Mouse (Mus musculus) embryonic stem cell, embryonic (primary cell): ENCODE data around the gene Sema4c.

Experiments
- CTCF ChIA-PET, 4 experiments: fragments of 300-600 bp in 2 of 4; fragments of 350-600 bp in 2 of 4; sonication (Branson Sonifier 250); formaldehyde crosslinking; loops; one replicate each; lab custom pipeline; 2022; ENCODE audit warnings: inconsistent platforms in 2 of 4; lab: Charles Lee
- POLR2A ChIA-PET, 4 experiments: fragments of 300-600 bp in 2 of 4; fragments of 350-600 bp in 2 of 4; sonication (Branson Sonifier 250); formaldehyde crosslinking; loops; one replicate each; lab custom pipeline; 2022; ENCODE audit warnings: antibody characterized with exemption in 4 of 4, inconsistent platforms in 1 of 4; lab: Charles Lee

Sema4c gene

GRCm38 (mm10) chr1:36569694-36570276, 11.6 kb upstream of the Sema4c start:
- ChIA-PET CTCF (interaction anchor here in 2 of 4 experiments (0.6 to 3.7 kb wide), 9 partner anchors 10 to 114 kb away, joined by 3 to 28 read pairs (median 4); partner anchors contain the start of genes Ankrd39 (in 2 of the 2) and Sema4c (in 1 of the 2)), POLR2A (interaction anchor here (0.6 to 7.3 kb wide), 19 partner anchors 8 to 111 kb away, joined by 3 to 57 read pairs (median 5); partner anchors contain the start of genes Sema4c (in 2 of the 4) and Ankrd39 (in 1 of the 4))

- ChIA-PET CTCF (interaction anchor here in 3 of 4 experiments (0.5 to 3.7 kb wide), 10 partner anchors 10 to 175 kb away, joined by 3 to 28 read pairs (median 4); partner anchors contain the start of genes Ankrd39 (in 2 of the 3) and Sema4c (in 1 of the 3)), POLR2A (interaction anchor here (0.6 to 7.3 kb wide), 23 partner anchors 8 to 1296 kb away, joined by 3 to 57 read pairs (median 4); partner anchors contain the start of genes Sema4c (in 3 of the 4) and Ankrd39 (in 1 of the 4))
Observed at GRCm38 (mm10) chr1:36568776-36569175, 10.6 kb upstream of the Sema4c start.

GRCm38 (mm10) chr1:36567818-36568603, 9.9 kb upstream of the Sema4c start:
- ChIA-PET POLR2A (interaction anchor here (0.6 to 7.3 kb wide), 23 partner anchors 9 to 1296 kb away, joined by 3 to 57 read pairs (median 4); partner anchors contain the start of genes Sema4c (in 3 of the 4) and Ankrd39 (in 1 of the 4)), CTCF (interaction anchor here in 3 of 4 experiments (0.5 to 3.7 kb wide), 9 partner anchors 9 to 175 kb away, joined by 3 to 28 read pairs (median 5); partner anchors contain the start of genes Ankrd39 (in 3 of the 3) and Sema4c (in 1 of the 3))

GRCm38 (mm10) chr1:36566425-36566824, 8.3 kb upstream of the Sema4c start:
- ChIA-PET CTCF (interaction anchor here (0.7 to 3.7 kb wide), 7 partner anchors 9 to 686 kb away, joined by 3 to 18 read pairs (median 3); partner anchors contain the start of genes Ankrd39 (in 1 of the 4) and Sema4c (in 1 of the 4)), POLR2A (interaction anchor here in 2 of 4 experiments (0.7 to 7.3 kb wide), 9 partner anchors 8 to 49 kb away, joined by 3 to 57 read pairs (median 3); partner anchors contain the start of genes Sema4c (in 2 of the 2) and Ankrd39 (in 1 of the 2))

GRCm38 (mm10) chr1:36564101-36564500, 6.0 kb upstream of the Sema4c start:
- ChIA-PET CTCF (interaction anchor here in 2 of 4 experiments (0.9 to 1.6 kb wide), 2 partner anchors 17 kb away, joined by 4 read pairs; partner anchors contain the start of gene Ankrd39 (in 2 of the 2)), POLR2A (interaction anchor here in 1 of 4 experiments (1.2 to 1.5 kb wide), 2 partner anchors 16 to 31 kb away, joined by 3 to 4 read pairs; no protein-coding TSS in a partner anchor)

GRCm38 (mm10) chr1:36563632-36564031, 5.5 kb upstream of the Sema4c start:
- POLR2A ChIA-PET, result interaction anchor here in 2 of 4 experiments (0.8 to 1.5 kb wide), 4 partner anchors 10 to 32 kb away, joined by 3 to 4 read pairs (median 4); partner anchors contain the start of gene Ankrd39 (in 1 of the 2)
- CTCF ChIA-PET, result interaction anchor here in 2 of 4 experiments (0.9 to 2.8 kb wide), 3 partner anchors 16 to 17 kb away, joined by 4 to 8 read pairs (median 4); partner anchors contain the start of gene Ankrd39 (in 2 of the 2)

GRCm38 (mm10) chr1:36563197-36563596, 5.0 kb upstream of the Sema4c start:
- ChIA-PET CTCF (interaction anchor here in 2 of 4 experiments (1.6 to 2.8 kb wide), 2 partner anchors 16 to 17 kb away, joined by 4 to 8 read pairs; partner anchors contain the start of gene Ankrd39 (in 2 of the 2)), POLR2A (interaction anchor here in 2 of 4 experiments (0.6 to 2.6 kb wide), 5 partner anchors 8 to 17 kb away, joined by 3 to 10 read pairs (median 4); partner anchors contain the start of gene Ankrd39 (in 1 of the 2))

- ChIA-PET CTCF (interaction anchor here (1.4 to 2.8 kb wide), 4 partner anchors 15 to 16 kb away, joined by 3 to 8 read pairs (median 4); partner anchors contain the start of gene Ankrd39 (in 4 of the 4)), POLR2A (interaction anchor here in 2 of 4 experiments (0.6 to 2.6 kb wide), 3 partner anchors 8 to 178 kb away, joined by 3 to 10 read pairs (median 3); no protein-coding TSS in a partner anchor)
Observed at GRCm38 (mm10) chr1:36562388-36562787, 4.2 kb upstream of the Sema4c start.

GRCm38 (mm10) chr1:36560903-36561302, 2.8 kb upstream of the Sema4c start:
- ChIA-PET POLR2A (interaction anchor here in 2 of 4 experiments (0.6 to 5.6 kb wide), 4 partner anchors 8 to 237 kb away, joined by 3 to 57 read pairs (median 8); partner anchors contain the start of gene Ankrd39 (in 1 of the 2)), CTCF (interaction anchor here in 3 of 4 experiments (1.4 to 2.8 kb wide), 4 partner anchors 14 to 186 kb away, joined by 3 to 8 read pairs (median 4); partner anchors contain the start of gene Ankrd39 (in 3 of the 3))

GRCm38 (mm10) chr1:36559888-36560287, 1.7 kb upstream of the Sema4c start:
- POLR2A ChIA-PET, result interaction anchor here in 3 of 4 experiments (1.1 to 5.6 kb wide), 12 partner anchors 9 to 124 kb away, joined by 3 to 57 read pairs (median 8); partner anchors contain the start of gene Fam178b (in 1 of the 3)
- CTCF ChIA-PET, result interaction anchor here (0.9 to 5.5 kb wide), 5 partner anchors 12 to 125 kb away, joined by 3 to 92 read pairs (median 25); partner anchors contain the start of gene Ankrd39 (in 4 of the 4)

- CTCF ChIA-PET, result interaction anchor here (0.6 to 5.5 kb wide), 8 partner anchors 9 to 125 kb away, joined by 3 to 92 read pairs (median 14); partner anchors contain the start of gene Ankrd39 (in 4 of the 4)
- POLR2A ChIA-PET, result interaction anchor here in 3 of 4 experiments (0.6 to 5.6 kb wide), 19 partner anchors 9 to 483 kb away, joined by 3 to 57 read pairs (median 7); partner anchors contain the start of genes 4933424G06Rik (in 1 of the 3), Ankrd39 (in 1 of the 3) and Fam178b (in 1 of the 3)
Observed at GRCm38 (mm10) chr1:36559256-36559655, 1.1 kb upstream of the Sema4c start.

GRCm38 (mm10) chr1:36557457-36558011, 615 bp downstream of the Sema4c start:
- ChIA-PET POLR2A (interaction anchor here (0.5 to 5.6 kb wide), 40 partner anchors 9 to 1326 kb away, joined by 3 to 57 read pairs (median 4); partner anchors contain the start of genes Ankrd39 (in 4 of the 4), Fam178b (in 1 of the 4), Gm42417 (in 1 of the 4) and Kansl3 (in 1 of the 4)), CTCF (interaction anchor here (0.6 to 5.5 kb wide), 32 partner anchors 9 to 841 kb away, joined by 3 to 92 read pairs (median 4); partner anchors contain the start of genes Ankrd39 (in 4 of the 4), Ankrd23 (in 1 of the 4), Cnnm3 (in 1 of the 4) and Fam178b (in 1 of the 4))

GRCm38 (mm10) chr1:36556553-36557456, 1.3 kb downstream of the Sema4c start:
- POLR2A ChIA-PET, result interaction anchor here (0.5 to 5.6 kb wide), 30 partner anchors 9 to 768 kb away, joined by 3 to 57 read pairs (median 4); partner anchors contain the start of genes Ankrd39 (in 4 of the 4), Fam178b (in 1 of the 4) and Gm42417 (in 1 of the 4)
- CTCF ChIA-PET, result interaction anchor here (0.6 to 5.5 kb wide), 28 partner anchors 9 to 1114 kb away, joined by 3 to 92 read pairs (median 4); partner anchors contain the start of genes Ankrd39 (in 4 of the 4), Ankrd23 (in 1 of the 4) and Fam178b (in 1 of the 4)

GRCm38 (mm10) chr1:36555798-36556395, 2.3 kb downstream of the Sema4c start:
- CTCF ChIA-PET, result interaction anchor here (0.6 to 5.5 kb wide), 10 partner anchors 8 to 214 kb away, joined by 3 to 92 read pairs (median 11); partner anchors contain the start of gene Ankrd39 (in 3 of the 4)
- POLR2A ChIA-PET, result interaction anchor here (0.5 to 5.6 kb wide), 18 partner anchors 8 to 769 kb away, joined by 3 to 57 read pairs (median 6); partner anchors contain the start of genes Ankrd39 (in 3 of the 4), Fam178b (in 1 of the 4) and Gm42417 (in 1 of the 4)
